Mouse (Mus musculus) ES-Bruce4 (cell line): Measurements from ENCODE around the gene Stum. TPM values are rescaled to one million over a fixed set of nuclear protein-coding genes. Genes with fewer than 3 reads are reported as not detected.
A peak's percentile ranks its signal among the peaks of the same experiment; 100 is the strongest.

ENCODE experiments used
- H3K27ac ChIP-seq: 2 replicates; pipeline ENCODE4 v1.5.1; 2012; ENCODE audit warnings: low read length, inconsistent platforms; ENCODE audit not compliant: insufficient read depth
- H3K27me3 ChIP-seq: 2 replicates; pipeline ENCODE4 v1.6.1; 2012; ENCODE audit warnings: mild to moderate bottlenecking, low read length, inconsistent platforms; ENCODE audit not compliant: control insufficient read depth, poor library complexity, insufficient read depth, severe bottlenecking
- H3K36me3 ChIP-seq: 2 replicates; pipeline ENCODE4 v1.6.1; 2012; ENCODE audit warnings: inconsistent platforms, mild to moderate bottlenecking, low read length, moderate library complexity; ENCODE audit not compliant: control insufficient read depth, poor library complexity, insufficient read depth, severe bottlenecking
- H3K4me1 ChIP-seq: one replicate; pipeline ENCODE4 v1.8.1; 2011; ENCODE audit warnings: low read length; ENCODE audit not compliant: control insufficient read depth, insufficient read depth
- H3K4me3 ChIP-seq: 2 replicates; pipeline ENCODE4 v1.5.1; 2011; ENCODE audit warnings: low read depth, mild to moderate bottlenecking, low read length
- H3K9ac ChIP-seq: 2 replicates; pipeline ENCODE4 v1.6.1; 2012; ENCODE audit warnings: low read depth, mild to moderate bottlenecking, inconsistent platforms; ENCODE audit not compliant: poor library complexity, severe bottlenecking
- H3K9me3 ChIP-seq: replicated peaks from 2 replicates; pipeline ENCODE4 v1.6.1; 2012; ENCODE audit warnings: mild to moderate bottlenecking, low read length, inconsistent platforms; ENCODE audit not compliant: control insufficient read depth, poor library complexity, insufficient read depth, severe bottlenecking
- CTCF ChIP-seq: IDR thresholded peaks from one replicate; pipeline ENCODE4 v1.8.1; 2011; ENCODE audit warnings: low read depth, low read length
- EP300 ChIP-seq: IDR thresholded peaks from 2 replicates; pipeline ENCODE4 v1.6.1; 2011; ENCODE audit warnings: low read depth, low read length; ENCODE audit not compliant: insufficient read depth
- POLR2A ChIP-seq: IDR thresholded peaks from one replicate; pipeline ENCODE4 v1.8.1; 2011; ENCODE audit warnings: low read length; ENCODE audit not compliant: insufficient read depth
- polyA plus RNA-seq: library from polyadenylated mRNA; stranded (reverse); fragments of >200 nt; gene quantifications from 2 replicates; pipeline ENCODE4 v1.2.4, GENCODE M21; 2011; ENCODE audit warnings: low read depth; ENCODE audit not compliant: missing spikeins, insufficient read depth, insufficient read length

Gene Stum
- polyA plus RNA-seq, 1 experiment, result 0.36 TPM

DNA sequence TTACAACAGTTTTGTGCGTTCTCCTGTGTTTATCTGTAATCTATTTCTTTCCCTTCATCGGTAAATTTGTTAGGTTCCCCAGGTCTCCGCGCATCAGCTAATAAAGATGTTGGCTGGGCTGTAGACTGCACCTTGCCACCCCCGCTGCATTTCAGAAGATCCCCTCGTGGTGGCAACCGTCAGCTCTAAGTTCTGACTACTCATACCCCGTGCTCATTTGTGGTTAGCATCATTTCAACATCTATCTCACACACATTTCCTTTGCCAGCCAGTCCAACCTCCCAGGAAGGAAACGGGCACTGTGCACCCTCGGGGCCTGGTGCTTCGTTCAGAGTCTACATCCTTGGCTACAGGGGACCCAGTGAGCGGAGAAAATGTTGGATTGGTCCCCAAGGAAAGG lies 51.5 kb downstream of the Stum start:
- TF ChIP-seq EP300 (no peak), CTCF (no peak), POLR2A (no peak)
- Histone ChIP-seq H3K27ac (no peak overlapping the region), H3K9ac (no peak overlapping the region), H3K9me3 (no peaks in the 10 kb centered on the region), H3K27me3 (no peaks in the 10 kb centered on the region), H3K4me1 (peaks cover 2% of the 10 kb centered on the region), H3K4me3 (no peak overlapping the region), H3K36me3 (no peaks in the 10 kb centered on the region)

DNA sequence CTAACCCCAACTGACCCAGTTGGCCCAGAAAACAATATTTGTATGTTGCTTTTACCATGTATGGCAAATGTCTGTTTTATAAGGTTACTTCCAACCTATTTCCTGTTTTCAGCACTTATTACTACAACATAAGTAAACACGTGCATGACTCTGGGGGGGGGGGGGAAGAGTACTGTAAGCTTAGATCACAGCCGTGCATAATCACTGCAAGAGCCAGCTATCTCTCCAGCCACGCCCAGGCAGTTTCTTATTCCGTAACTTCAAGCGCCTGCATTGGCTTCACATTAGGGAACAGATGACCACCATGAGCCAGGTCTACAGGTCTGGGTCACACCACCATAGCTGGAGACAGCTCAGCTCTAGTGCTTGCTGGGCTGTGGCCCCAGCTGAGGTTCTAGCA lies 53.5 kb downstream of the Stum start:
- H3K27me3 ChIP-seq, result no peaks in the 10 kb centered on the region
- H3K36me3 ChIP-seq, result no peaks in the 10 kb centered on the region
- no peak overlapping the region for H3K4me3 ChIP-seq
- H3K9me3 ChIP-seq, result no peaks in the 10 kb centered on the region
- H3K9ac ChIP-seq, result no peak overlapping the region
- H3K27ac ChIP-seq, result no peak overlapping the region
- no peak for TF ChIP-seq EP300
- no peak for TF ChIP-seq CTCF
- no peak for TF ChIP-seq POLR2A
- peaks cover 2% of the 10 kb centered on the region for H3K4me1 ChIP-seq

DNA sequence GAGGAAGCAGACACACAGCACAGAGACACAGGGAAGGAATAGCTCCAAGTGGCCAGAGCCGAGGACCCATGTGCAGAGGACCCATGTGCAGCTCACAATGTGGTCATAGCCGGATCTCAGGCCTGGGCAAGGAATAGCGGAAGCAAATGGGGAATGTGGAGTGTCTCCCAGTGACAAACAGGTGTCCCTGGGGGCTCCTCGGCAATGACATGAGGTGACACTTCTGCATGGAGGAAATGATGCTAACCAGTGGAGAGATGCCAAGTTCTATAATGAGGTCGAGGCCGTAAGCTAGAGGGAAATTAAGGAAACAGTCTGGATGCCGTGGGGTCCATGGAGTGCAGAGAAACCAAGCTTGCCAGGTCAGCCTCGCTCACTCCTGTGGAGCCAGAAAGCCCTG lies 54.4 kb downstream of the Stum start:
- no peaks in the 10 kb centered on the region for H3K27me3 ChIP-seq
- H3K4me1 ChIP-seq, result no peaks in the 10 kb centered on the region
- TF ChIP-seq EP300 (no peak), CTCF (no peak), POLR2A (no peak)
- no peaks in the 10 kb centered on the region for H3K9me3 ChIP-seq
- H3K36me3 ChIP-seq, result no peaks in the 10 kb centered on the region
- H3K4me3 ChIP-seq, result no peak overlapping the region
- H3K27ac ChIP-seq, result no peak overlapping the region
- H3K9ac ChIP-seq, result no peak overlapping the region

DNA sequence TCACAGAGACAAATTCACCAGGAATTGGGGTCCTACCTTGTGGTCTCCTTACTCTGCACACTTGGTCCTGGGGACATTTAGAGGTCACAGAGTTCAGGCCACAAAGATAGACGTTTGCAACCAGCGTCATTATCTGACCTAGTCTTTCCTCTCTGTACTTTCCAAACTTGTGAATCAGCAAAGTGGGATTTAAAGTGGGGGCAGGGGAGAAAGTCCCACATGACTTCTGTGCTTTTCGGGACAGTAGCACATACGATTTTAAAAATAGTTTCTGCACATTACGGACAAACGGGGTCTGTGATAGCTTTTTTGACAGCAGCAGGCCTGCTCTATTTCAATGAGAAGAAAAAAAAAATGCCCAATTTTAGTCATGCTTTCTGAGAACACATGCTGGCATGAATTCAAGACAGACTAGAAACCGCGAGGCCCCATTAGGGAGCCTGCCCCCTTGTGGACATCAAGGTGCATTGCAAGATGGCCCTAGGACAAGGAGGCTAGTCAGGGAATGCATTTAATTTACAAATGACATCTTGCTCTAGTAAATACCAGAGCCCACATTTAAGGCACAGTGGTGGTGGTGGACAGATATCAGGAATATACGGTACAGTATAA lies 55.1 kb downstream of the Stum start:
- H3K4me1 ChIP-seq, result no peaks in the 10 kb centered on the region
- TF ChIP-seq POLR2A (no peak), CTCF (peak; percentile 86)
- H3K4me3 ChIP-seq, result no peak overlapping the region
- no peak overlapping the region for H3K27ac ChIP-seq
- no peaks in the 10 kb centered on the region for H3K9me3 ChIP-seq
- no peaks in the 10 kb centered on the region for H3K36me3 ChIP-seq
- no peaks in the 10 kb centered on the region for H3K27me3 ChIP-seq
- H3K9ac ChIP-seq, result no peak overlapping the region

DNA sequence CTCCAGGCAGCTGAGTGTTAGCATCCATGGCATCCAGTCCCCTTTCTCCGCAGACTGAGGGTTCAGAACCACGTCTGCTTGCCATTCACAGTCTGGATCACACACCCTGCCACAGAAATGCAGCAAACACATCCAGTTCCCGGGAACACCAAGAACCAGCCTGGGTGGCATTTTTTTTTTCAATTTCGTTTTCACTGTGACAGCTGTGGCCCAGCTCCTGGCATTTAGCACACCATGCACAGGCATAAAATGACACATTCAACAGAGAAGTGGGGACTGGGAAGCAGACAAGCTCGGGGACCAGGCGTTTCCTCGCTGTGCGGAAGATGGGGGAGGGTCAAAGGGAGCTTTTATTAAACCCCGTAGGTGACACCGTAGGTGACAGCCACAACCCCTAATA lies 55.6 kb downstream of the Stum start:
- no peaks in the 10 kb centered on the region for H3K27me3 ChIP-seq
- no peak for TF ChIP-seq EP300
- no peak for TF ChIP-seq POLR2A
- no peak for TF ChIP-seq CTCF
- no peaks in the 10 kb centered on the region for H3K36me3 ChIP-seq
- H3K9ac ChIP-seq, result no peak overlapping the region
- H3K27ac ChIP-seq, result no peak overlapping the region
- H3K4me1 ChIP-seq, result no peaks in the 10 kb centered on the region
- no peak overlapping the region for H3K4me3 ChIP-seq
- H3K9me3 ChIP-seq, result no peaks in the 10 kb centered on the region

DNA sequence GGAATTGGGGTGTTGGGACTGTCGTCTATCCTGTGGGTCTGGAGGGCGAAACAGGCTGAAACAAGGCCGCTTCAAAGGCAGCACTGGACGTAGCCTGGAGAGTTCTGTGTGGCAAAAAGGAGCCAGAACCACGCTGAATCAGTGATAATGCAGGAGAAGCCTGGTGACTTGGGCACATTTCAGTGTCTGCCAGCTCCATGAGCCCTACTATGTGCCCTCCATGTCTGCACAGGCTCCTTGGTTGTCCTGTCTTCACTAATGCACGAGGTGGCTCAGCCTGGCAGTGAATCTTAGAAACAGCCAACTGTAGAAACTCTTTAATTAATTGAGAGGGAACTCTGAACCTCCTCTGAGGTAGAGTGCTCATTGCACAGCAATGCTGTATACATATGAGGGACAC lies 56.9 kb downstream of the Stum start:
- TF ChIP-seq EP300, result no peak
- TF ChIP-seq POLR2A, result no peak
- no peak for TF ChIP-seq CTCF
- Histone ChIP-seq H3K4me3 (no peak overlapping the region), H3K36me3 (no peaks in the 10 kb centered on the region), H3K27me3 (no peaks in the 10 kb centered on the region), H3K4me1 (peaks cover 2% of the 10 kb centered on the region), H3K27ac (no peak overlapping the region), H3K9me3 (no peaks in the 10 kb centered on the region), H3K9ac (no peak overlapping the region)
